ENCODE assay signal across 13 mouse cellular contexts in genomic region chr7:142455251-142455650, GRCm38 (mm10). TPM values are rescaled to one million over a fixed set of nuclear protein-coding genes. Genes with fewer than 3 reads are reported as not detected.
DNase-seq lines count a peak whose midpoint lies in the region; ATAC-seq and TF ChIP-seq lines count a peak whose summit lies in the region.
"Had no signal": no experiment of that assay in that cellular context is flagged by ENCODE, and none has a peak within 500 bp of the region (broad histone marks: within the 10 kb centered on the region; RNA-seq: fewer than 3 reads in every experiment).

No protein-coding gene starts in this region.

- DNase-seq in heart, postnatal 14 days, result no peak
- no peak for DNase-seq in lung, adult 2 months
- no peak for DNase-seq in limb, embryonic 14.5 days (ENCODE audit: low spot score)
- no peak for DNase-seq in adrenal gland, adult (ENCODE audit: inconsistent age in 2 of 2, low spot score in 1 of 2)
- no peak for DNase-seq in layer of hippocampus, postnatal 36 days
- DNase-seq: cerebellum, postnatal 10 days; kidney, adult 11 months had no signal

- no peak overlapping the region for H3K4me2 ChIP-seq in heart, embryonic 11.5 days
- no peak overlapping the region for H3K4me2 ChIP-seq in lung, embryonic 15.5 days
- H3K4me2 ChIP-seq in heart, embryonic 16.5 days (ENCODE audit: low read depth, low read length), result no peak overlapping the region
- H3K4me2 ChIP-seq in limb, embryonic 14.5 days (replicated peaks; ENCODE audit: low read depth, low read length, severe bottlenecking), result no peak overlapping the region
- H3K4me2 ChIP-seq: midbrain, embryonic 15.5 days had no signal

- no peak for ATAC-seq in heart, embryonic 11.5 days (replicated peaks; ENCODE audit: insufficient number of reproducible peaks, low FRiP score, low TSS enrichment)
- no peak for ATAC-seq in lung, embryonic 15.5 days (ENCODE audit: borderline replicate concordance, extremely low read depth, low FRiP score, low TSS enrichment)
- no peak for ATAC-seq in heart, embryonic 16.5 days (replicated peaks; ENCODE audit: extremely low read depth, insufficient read depth, low FRiP score)
- ATAC-seq in limb, embryonic 14.5 days (ENCODE audit: low FRiP score, low read depth), result no peak
- ATAC-seq: midbrain, embryonic 15.5 days had no signal

- H3K4me3 ChIP-seq in heart, embryonic 11.5 days (ENCODE audit: low read depth, low read length), result no peak overlapping the region
- no peak overlapping the region for H3K4me3 ChIP-seq in lung, embryonic 15.5 days
- H3K4me3 ChIP-seq in lung, adult 2 months (replicated peaks; ENCODE audit: extremely low read depth, low read depth, low read length), result no peak overlapping the region
- no peak overlapping the region for H3K4me3 ChIP-seq in heart, embryonic 16.5 days (ENCODE audit: low read length)
- no peak overlapping the region for H3K4me3 ChIP-seq in limb, embryonic 14.5 days (replicated peaks; ENCODE audit: low read length)
- H3K4me3 ChIP-seq: midbrain, embryonic 15.5 days had no signal

- intact Hi-C loops in heart, postnatal 14 days (cut with DNase I), result no loop called here

- H3K9me3 ChIP-seq in heart, embryonic 11.5 days (replicated peaks; ENCODE audit: control insufficient read depth, low read length), result no peaks in the 10 kb centered on the region
- H3K9me3 ChIP-seq in lung, embryonic 15.5 days, result no peaks in the 10 kb centered on the region
- H3K9me3 ChIP-seq in heart, embryonic 16.5 days (replicated peaks; ENCODE audit: control insufficient read depth, low read length), result no peaks in the 10 kb centered on the region
- no peaks in the 10 kb centered on the region for H3K9me3 ChIP-seq in limb, embryonic 14.5 days (ENCODE audit: control insufficient read depth, low read length)
- H3K9me3 ChIP-seq: midbrain, embryonic 15.5 days had no signal

- peak overlapping the region; percentile 98 for H3K27ac ChIP-seq in heart, embryonic 11.5 days (ENCODE audit: low read depth, low read length)
- peak overlapping the region; percentile 78 for H3K27ac ChIP-seq in lung, embryonic 15.5 days
- H3K27ac ChIP-seq in heart, embryonic 16.5 days (ENCODE audit: low read length), result peak overlapping the region; percentile 95
- peak overlapping the region; percentile 78 for H3K27ac ChIP-seq in limb, embryonic 14.5 days (replicated peaks; ENCODE audit: low read depth, low read length)
- H3K27ac ChIP-seq: midbrain, embryonic 15.5 days had no signal

- peak overlapping the region; percentile 12; the same call in 1 of the 2 replicates for H3K9ac ChIP-seq in heart, embryonic 11.5 days (ENCODE audit: low read depth, low read length)
- no peak overlapping the region for H3K9ac ChIP-seq in lung, embryonic 15.5 days
- no peak overlapping the region for H3K9ac ChIP-seq in heart, embryonic 16.5 days (ENCODE audit: low read length)
- H3K9ac ChIP-seq in limb, embryonic 14.5 days (ENCODE audit: low read depth, low read length, severe bottlenecking), result no peak overlapping the region
- H3K9ac ChIP-seq: midbrain, embryonic 15.5 days had no signal

- H3K4me1 ChIP-seq in heart, embryonic 11.5 days (ENCODE audit: control insufficient read depth, insufficient read depth, low read length), result peaks cover 55% of the 10 kb centered on the region
- peaks cover 61% of the 10 kb centered on the region for H3K4me1 ChIP-seq in lung, embryonic 15.5 days
- H3K4me1 ChIP-seq in lung, adult 2 months (ENCODE audit: control insufficient read depth, insufficient read depth, low read length), result peaks cover 4% of the 10 kb centered on the region; the same call in 1 of the 2 replicates
- H3K4me1 ChIP-seq in heart, embryonic 16.5 days (ENCODE audit: control insufficient read depth, insufficient read depth, low read length), result peaks cover 54% of the 10 kb centered on the region
- peaks cover 42% of the 10 kb centered on the region for H3K4me1 ChIP-seq in limb, embryonic 14.5 days (ENCODE audit: control insufficient read depth, insufficient read depth, low read length)

- WGBS in heart, embryonic 11.5 days (ENCODE audit: insufficient replicate concordance), result 49% methylated on average over 2 of the region's 2 CpGs
- WGBS in lung, embryonic 15.5 days, result 46% methylated on average over 2 of the region's 2 CpGs
- 58% methylated on average over 2 of the region's 2 CpGs for WGBS in lung, adult 2 months
- 58% methylated on average over 2 of the region's 2 CpGs for WGBS in heart, embryonic 16.5 days
- WGBS in limb, embryonic 14.5 days, result 53% methylated on average over 2 of the region's 2 CpGs

- no peaks in the 10 kb centered on the region for H3K36me3 ChIP-seq in heart, embryonic 11.5 days (ENCODE audit: control insufficient read depth, insufficient read depth, low read length)
- H3K36me3 ChIP-seq in lung, embryonic 15.5 days, result no peaks in the 10 kb centered on the region
- no peaks in the 10 kb centered on the region for H3K36me3 ChIP-seq in heart, embryonic 16.5 days (ENCODE audit: control insufficient read depth, insufficient read depth)
- no peaks in the 10 kb centered on the region for H3K36me3 ChIP-seq in limb, embryonic 14.5 days (ENCODE audit: control insufficient read depth, insufficient read depth, low read length)
- H3K36me3 ChIP-seq: midbrain, embryonic 15.5 days had no signal

- no peak for TF ChIP-seq POLR2A in lung, adult 2 months (IDR thresholded peaks at IDR 0.05; ENCODE audit: borderline replicate concordance, extremely low read depth, low read depth, low read length)
- TF ChIP-seq POLR2A in limb, embryonic 14.5 days (IDR thresholded peaks at IDR 0.05; ENCODE audit: borderline replicate concordance, extremely low read depth, insufficient read depth, insufficient read length), result no peak

- no peak for TF ChIP-seq CTCF in lung, adult 2 months (IDR thresholded peaks at IDR 0.05; ENCODE audit: insufficient read depth, low read length)

- no peaks in the 10 kb centered on the region for H3K27me3 ChIP-seq in heart, embryonic 11.5 days (ENCODE audit: control insufficient read depth, insufficient read depth, low read length)
- H3K27me3 ChIP-seq in lung, embryonic 15.5 days, result no peaks in the 10 kb centered on the region
- no peaks in the 10 kb centered on the region for H3K27me3 ChIP-seq in heart, embryonic 16.5 days (ENCODE audit: control insufficient read depth, insufficient read depth, low read length)
- no peaks in the 10 kb centered on the region for H3K27me3 ChIP-seq in limb, embryonic 14.5 days (ENCODE audit: control insufficient read depth, insufficient read depth, low read length)
- H3K27me3 ChIP-seq: midbrain, embryonic 15.5 days had no signal

RNA-seq across cellular contexts. Expression of gene Lsp1, which starts 5.4 kb away (rescaled TPM):
- polyA plus RNA-seq in heart, embryonic 11.5 days (2014; fragmentation: Nextera tagmentation; extraction: Ambion mirVana), result 31.4 and 32.1 TPM in 2 replicates
- 10 to 100 TPM; 63.5 to 77.2 TPM for total RNA-seq in heart, postnatal 14 days (2021)
- 125 and 130 TPM in 2 replicates for polyA plus RNA-seq in lung, embryonic 15.5 days (2015; fragmentation: Nextera tagmentation; extraction: Ambion mirVana)
- 131 and 188 TPM in 2 replicates for polyA plus RNA-seq in lung, adult 2 months (2012; rRNA removed)
- 73.5 and 83.5 TPM in 2 replicates for polyA plus RNA-seq in heart, embryonic 16.5 days (2015; fragmentation: Nextera tagmentation; extraction: Ambion mirVana)
- polyA plus RNA-seq in limb, embryonic 14.5 days (2012; rRNA removed), result 102 TPM in 2 replicates
- polyA plus RNA-seq in limb, embryonic 14.5 days (2014; fragmentation: Nextera tagmentation; extraction: Ambion mirVana), result 45.8 and 48.0 TPM in 2 replicates
- 1 to 10 TPM; 1.2 to 3.4 TPM for total RNA-seq in layer of hippocampus, postnatal 36 days (2021)

RNA-seq across cellular contexts. Expression of gene Tnni2, which starts 13.6 kb away (rescaled TPM):
- 46.1 and 51.6 TPM in 2 replicates for polyA plus RNA-seq in heart, embryonic 11.5 days (2014; fragmentation: Nextera tagmentation; extraction: Ambion mirVana)
- 1 to 10 TPM; 5.7 to 7.8 TPM for total RNA-seq in heart, postnatal 14 days (2021)
- 2.4 and 7.4 TPM in 2 replicates for polyA plus RNA-seq in lung, embryonic 15.5 days (2015; fragmentation: Nextera tagmentation; extraction: Ambion mirVana)
- 3.1 and 223 TPM in 2 replicates for polyA plus RNA-seq in lung, adult 2 months (2012; rRNA removed)
- 14.1 and 27.0 TPM in 2 replicates for polyA plus RNA-seq in heart, embryonic 16.5 days (2015; fragmentation: Nextera tagmentation; extraction: Ambion mirVana)
- polyA plus RNA-seq in limb, embryonic 14.5 days (2012; rRNA removed), result 60.8 and 156 TPM in 2 replicates
- 76.8 and 134 TPM in 2 replicates for polyA plus RNA-seq in limb, embryonic 14.5 days (2014; fragmentation: Nextera tagmentation; extraction: Ambion mirVana)
- not detected for total RNA-seq in layer of hippocampus, postnatal 36 days (2021)

RNA-seq across cellular contexts. Expression of gene Syt8, which starts 20.6 kb away (rescaled TPM):
- polyA plus RNA-seq in heart, embryonic 11.5 days (2014; fragmentation: Nextera tagmentation; extraction: Ambion mirVana), result 0.26 and 0.31 TPM in 2 replicates
- total RNA-seq in heart, postnatal 14 days (2021), result not detected
- polyA plus RNA-seq in lung, embryonic 15.5 days (2015; fragmentation: Nextera tagmentation; extraction: Ambion mirVana), result 0.34 and 0.87 TPM in 2 replicates
- 0.19 and 8.6 TPM in 2 replicates for polyA plus RNA-seq in lung, adult 2 months (2012; rRNA removed)
- polyA plus RNA-seq in heart, embryonic 16.5 days (2015; fragmentation: Nextera tagmentation; extraction: Ambion mirVana), result 0.17 and 0.32 TPM in 2 replicates
- 4.9 and 7.3 TPM in 2 replicates for polyA plus RNA-seq in limb, embryonic 14.5 days (2012; rRNA removed)
- 1.5 and 2.0 TPM in 2 replicates for polyA plus RNA-seq in limb, embryonic 14.5 days (2014; fragmentation: Nextera tagmentation; extraction: Ambion mirVana)
- total RNA-seq in layer of hippocampus, postnatal 36 days (2021), result not detected
- total RNA-seq: adrenal gland, adult 18-20 months; left cerebral cortex, postnatal 10 days had no signal
- polyA plus RNA-seq: midbrain, embryonic 15.5 days had no signal

RNA-seq across cellular contexts. Expression of gene Tnnt3, which starts 43.4 kb away (rescaled TPM):
- 16.0 and 16.3 TPM in 2 replicates for polyA plus RNA-seq in heart, embryonic 11.5 days (2014; fragmentation: Nextera tagmentation; extraction: Ambion mirVana)
- 1 to 10 TPM; 1.2 to 1.4 TPM for total RNA-seq in heart, postnatal 14 days (2021)
- polyA plus RNA-seq in lung, embryonic 15.5 days (2015; fragmentation: Nextera tagmentation; extraction: Ambion mirVana), result 2.5 and 5.1 TPM in 2 replicates
- 4.1 and 64.7 TPM in 2 replicates for polyA plus RNA-seq in lung, adult 2 months (2012; rRNA removed)
- polyA plus RNA-seq in heart, embryonic 16.5 days (2015; fragmentation: Nextera tagmentation; extraction: Ambion mirVana), result 5.3 and 17.1 TPM in 2 replicates
- 42.5 and 114 TPM in 2 replicates for polyA plus RNA-seq in limb, embryonic 14.5 days (2012; rRNA removed)
- 101 and 183 TPM in 2 replicates for polyA plus RNA-seq in limb, embryonic 14.5 days (2014; fragmentation: Nextera tagmentation; extraction: Ambion mirVana)
- not detected for total RNA-seq in layer of hippocampus, postnatal 36 days (2021)
- total RNA-seq: left cerebral cortex, postnatal 10 days had no signal
